In the genomic region with DNA sequence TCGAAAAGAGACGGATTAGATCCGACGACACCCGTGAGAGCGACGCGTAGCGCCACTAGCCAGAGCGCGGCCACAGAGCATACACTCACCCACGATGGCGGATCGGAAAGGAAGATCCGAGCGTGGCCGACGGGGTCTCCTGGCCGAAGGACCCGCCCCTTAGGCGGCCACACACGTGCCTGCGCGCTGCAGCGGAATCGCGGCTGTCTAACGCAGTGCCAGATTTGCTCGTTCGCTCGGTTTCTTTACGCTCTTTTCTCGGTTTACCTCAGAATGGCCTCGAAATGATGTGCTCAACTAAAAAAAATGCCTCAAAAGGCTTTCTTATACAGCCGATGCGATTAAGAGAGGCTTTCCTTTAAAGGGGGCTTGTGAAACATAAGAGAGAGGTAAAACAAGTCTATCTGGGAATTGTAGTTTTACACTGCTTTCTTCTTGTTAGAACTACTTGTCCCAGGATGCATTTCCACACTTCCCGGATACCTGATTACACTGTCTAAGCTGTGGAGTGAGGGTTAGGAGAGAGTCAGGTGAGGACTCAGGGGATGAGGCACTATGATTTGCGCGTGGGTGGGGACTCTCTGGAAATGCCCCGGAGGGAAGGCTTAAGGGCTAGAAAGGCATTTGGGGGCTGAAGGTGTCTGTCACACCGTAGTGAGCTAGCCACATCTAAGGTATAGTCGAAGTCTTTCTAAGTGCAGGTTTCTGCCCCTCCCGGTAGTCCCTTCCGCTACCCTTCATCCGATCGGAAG, we compare ENCODE assay signal across 8 mouse cellular contexts. TPM values are rescaled to one million over a fixed set of nuclear protein-coding genes. Genes with fewer than 3 reads are reported as not detected.
DNase-seq lines count a peak whose midpoint lies in the region; ATAC-seq lines count a peak whose summit lies in the region.

A gene (plus strand): TSS at position 199 of the 752 bp plus-strand sequence.
A gene (minus strand): TSS at position 358 of the 752 bp plus-strand sequence.

- H3K4me3 ChIP-seq in brown adipose tissue, adult 24 weeks (ENCODE audit: insufficient read depth, low read depth, low read length) = peak within 1 kb of the TSS; percentile 97
- peak within 1 kb of the TSS; percentile 79 for H3K4me3 ChIP-seq in heart, embryonic 13.5 days
- peak within 1 kb of the TSS; percentile 88 for H3K4me3 ChIP-seq in liver, embryonic 12.5 days
- H3K4me3 ChIP-seq in stomach, embryonic 15.5 days (replicated peaks) = peak within 1 kb of the TSS; percentile 80

- H3K9me3 ChIP-seq in heart, embryonic 13.5 days = no peaks in the 10 kb centered on the region
- no peaks in the 10 kb centered on the region for H3K9me3 ChIP-seq in liver, embryonic 12.5 days (replicated peaks)
- H3K9me3 ChIP-seq in stomach, embryonic 15.5 days = no peaks in the 10 kb centered on the region

- H3K36me3 ChIP-seq in heart, embryonic 13.5 days = peaks cover 39% of the 10 kb centered on the region
- H3K36me3 ChIP-seq in liver, embryonic 12.5 days = peaks cover 38% of the 10 kb centered on the region
- peaks cover 14% of the 10 kb centered on the region for H3K36me3 ChIP-seq in stomach, embryonic 15.5 days

- H3K9ac ChIP-seq in heart, embryonic 13.5 days = peak within 1 kb of the TSS; percentile 95
- H3K9ac ChIP-seq in liver, embryonic 12.5 days = peak within 1 kb of the TSS; percentile 91
- peak within 1 kb of the TSS; percentile 80 for H3K9ac ChIP-seq in stomach, embryonic 15.5 days

- under 1% methylated on average over 46 of the region's 46 CpGs for WGBS in heart, embryonic 13.5 days
- WGBS in liver, embryonic 12.5 days (ENCODE audit: insufficient replicate concordance) = under 1% methylated on average over 46 of the region's 46 CpGs
- WGBS in stomach, embryonic 15.5 days = under 1% methylated on average over 46 of the region's 46 CpGs

- H3K4me1 ChIP-seq in brown adipose tissue, adult 24 weeks (ENCODE audit: control insufficient read depth, insufficient read depth, insufficient read length, low read length) = 0 out of 2 replicates have a peak, but pooled peaks cover 2% of the 10 kb centered on the region
- H3K4me1 ChIP-seq in heart, embryonic 13.5 days = peaks cover 18% of the 10 kb centered on the region
- H3K4me1 ChIP-seq in liver, embryonic 12.5 days = peaks cover 28% of the 10 kb centered on the region
- H3K4me1 ChIP-seq in stomach, embryonic 15.5 days = peaks cover 5% of the 10 kb centered on the region; the same call in 1 of the 2 replicates

- no peaks in the 10 kb centered on the region for H3K27me3 ChIP-seq in heart, embryonic 13.5 days (replicated peaks)
- H3K27me3 ChIP-seq in liver, embryonic 12.5 days (replicated peaks) = no peaks in the 10 kb centered on the region
- H3K27me3 ChIP-seq in stomach, embryonic 15.5 days (replicated peaks) = no peaks in the 10 kb centered on the region

- peak within 1 kb of the TSS; percentile 99 for H3K27ac ChIP-seq in brown adipose tissue, adult 24 weeks (replicated peaks; ENCODE audit: low read depth, low read length)
- peak within 1 kb of the TSS; percentile 78 for H3K27ac ChIP-seq in heart, embryonic 13.5 days (replicated peaks)
- H3K27ac ChIP-seq in liver, embryonic 12.5 days = peak within 1 kb of the TSS; percentile 86
- peak within 1 kb of the TSS; percentile 90 for H3K27ac ChIP-seq in stomach, embryonic 15.5 days

- ATAC-seq in heart, embryonic 13.5 days (ENCODE audit: extremely low read depth, insufficient number of reproducible peaks, low FRiP score, low TSS enrichment) = peak; percentile 92
- peak; percentile 96 for ATAC-seq in liver, embryonic 12.5 days
- ATAC-seq in stomach, embryonic 15.5 days (ENCODE audit: insufficient read depth, low FRiP score, low read depth) = peak; percentile 96

- DNase-seq in CD4-positive, CD25-positive, alpha-beta regulatory T cell, adult 2 months (ENCODE audit: low read depth, low spot score) = peak; percentile 96
- DNase-seq in fat pad, adult 2 months (ENCODE audit: extremely low read depth, low read depth, low spot score) = peak; percentile 81
- DNase-seq in kidney, postnatal 10 days = peak; percentile 97
- peak; percentile 93 to 94 for DNase-seq in natural killer cell, adult 2 months (ENCODE audit: low spot score in 2 of 2)

- H3K4me2 ChIP-seq in heart, embryonic 13.5 days = peak within 1 kb of the TSS; percentile 85
- H3K4me2 ChIP-seq in liver, embryonic 12.5 days = peak within 1 kb of the TSS; percentile 83
- H3K4me2 ChIP-seq in stomach, embryonic 15.5 days = peak within 1 kb of the TSS; percentile 65

RNA-seq across cellular contexts. Expression of the first gene that starts in this region (rescaled TPM):
- not detected in 2 replicates for polyA plus RNA-seq in brown adipose tissue, adult 24 weeks (2012; ENCODE audit: insufficient read depth, insufficient read length, missing spikeins)
- polyA plus RNA-seq in heart, embryonic 13.5 days (2015; fragmentation: Nextera tagmentation; extraction: Ambion mirVana) = 0.09 and 0.11 TPM in 2 replicates
- 0.21 and 0.23 TPM in 2 replicates for polyA plus RNA-seq in liver, embryonic 12.5 days (2016; fragmentation: Nextera tagmentation; extraction: Ambion mirVana)
- polyA plus RNA-seq in stomach, embryonic 15.5 days (2015; fragmentation: Nextera tagmentation; extraction: Ambion mirVana) = 0.08 and 0.17 TPM in 2 replicates

RNA-seq across cellular contexts. Expression of the second gene that starts in this region (rescaled TPM):
- 581 and 723 TPM in 2 replicates for polyA plus RNA-seq in brown adipose tissue, adult 24 weeks (2012; ENCODE audit: insufficient read depth, insufficient read length, missing spikeins)
- 702 and 747 TPM in 2 replicates for polyA plus RNA-seq in heart, embryonic 13.5 days (2015; fragmentation: Nextera tagmentation; extraction: Ambion mirVana)
- 1,007 and 1,054 TPM in 2 replicates for polyA plus RNA-seq in liver, embryonic 12.5 days (2016; fragmentation: Nextera tagmentation; extraction: Ambion mirVana)
- polyA plus RNA-seq in stomach, embryonic 15.5 days (2015; fragmentation: Nextera tagmentation; extraction: Ambion mirVana) = 947 and 1,105 TPM in 2 replicates

Comparison
In these comparisons a context has a peak if more than half of its experiments do, and no peak if none do; other contexts are left out.
1. Peak in every context shown above with its lines: DNase-seq, ATAC-seq, H3K4me3 ChIP-seq and H3K27ac ChIP-seq.